Mouse (Mus musculus): ENCODE results near the gene Adam12.

DNA sequence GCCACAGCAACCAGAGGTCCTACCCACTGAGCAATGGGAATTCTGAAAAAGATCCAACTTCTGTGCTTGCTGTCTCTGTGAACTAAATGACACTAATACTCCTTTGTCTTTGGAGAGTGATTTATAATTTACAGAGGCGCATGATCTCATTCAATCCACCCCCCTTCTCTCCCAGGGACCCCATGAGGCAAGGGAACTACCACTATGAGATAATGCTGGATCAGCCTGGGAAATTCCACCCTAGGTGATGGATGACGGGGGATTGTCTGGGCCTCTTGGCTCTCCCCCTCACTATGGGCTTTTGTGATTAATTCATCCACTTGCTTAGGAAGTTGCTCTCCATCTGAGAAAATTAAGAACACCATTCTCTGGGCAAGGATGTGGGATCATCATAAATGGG, 274.1 kb downstream of the Adam12 start:
- TF ChIP-seq CTCF (IDR thresholded peaks at IDR 0.05; ENCODE audit: borderline replicate concordance, insufficient read depth, low read depth, low read length) (no peak), POLR2A (IDR thresholded peaks at IDR 0.05; ENCODE audit: borderline replicate concordance, insufficient read depth, low read length) (no peak)

All from cerebellum, adult 2 months (tissue).